Mouse (Mus musculus) CD8-positive naive resting alpha-beta T cell, adult 2 months (primary cell): ENCODE results near the gene Slc25a13.

Experiments
- DNase-seq, 2 experiments: peaks; one replicate each; pipeline ENCODE4 v3.0.0; 2022; ENCODE audit warnings: low read depth in 2 of 2, low spot score in 2 of 2

Gene Slc25a13

GRCm38 (mm10) chr6:6173166-6173934 lies 43.6 kb downstream of the Slc25a13 start:
- no peak for DNase-seq

- DNase-seq: no peak
Observed at GRCm38 (mm10) chr6:6168566-6169134, 48.3 kb downstream of the Slc25a13 start.

- DNase-seq: no peak
Observed at GRCm38 (mm10) chr6:6167339-6168126, 49.4 kb downstream of the Slc25a13 start.

- DNase-seq: no peak
Observed at GRCm38 (mm10) chr6:6162993-6163623, 53.9 kb downstream of the Slc25a13 start.

GRCm38 (mm10) chr6:6162146-6162545 lies 54.8 kb downstream of the Slc25a13 start:
- no peak for DNase-seq

- DNase-seq: no peak
Observed at GRCm38 (mm10) chr6:6160645-6161426, 56.1 kb downstream of the Slc25a13 start.

GRCm38 (mm10) chr6:6159221-6159859 lies 57.6 kb downstream of the Slc25a13 start:
- DNase-seq: no peak

GRCm38 (mm10) chr6:6153426-6153825 lies 63.5 kb downstream of the Slc25a13 start:
- no peak for DNase-seq

GRCm38 (mm10) chr6:6150811-6151210 lies 66.2 kb downstream of the Slc25a13 start:
- DNase-seq: no peak

GRCm38 (mm10) chr6:6149751-6150150 lies 67.2 kb downstream of the Slc25a13 start:
- no peak for DNase-seq

- DNase-seq: no peak
Observed at GRCm38 (mm10) chr6:6149329-6149728, 67.6 kb downstream of the Slc25a13 start.

- DNase-seq: no peak
Observed at GRCm38 (mm10) chr6:6145412-6145811, 71.6 kb downstream of the Slc25a13 start.

GRCm38 (mm10) chr6:6143525-6143924 lies 73.4 kb downstream of the Slc25a13 start:
- DNase-seq: no peak

- no peak for DNase-seq
Observed at GRCm38 (mm10) chr6:6140370-6140769, 76.6 kb downstream of the Slc25a13 start.

GRCm38 (mm10) chr6:6139061-6139460 lies 77.9 kb downstream of the Slc25a13 start:
- DNase-seq: no peak

- DNase-seq: no peak
Observed at GRCm38 (mm10) chr6:6136812-6137211, 80.2 kb downstream of the Slc25a13 start.

GRCm38 (mm10) chr6:6134935-6135334 lies 82.0 kb downstream of the Slc25a13 start:
- no peak for DNase-seq

GRCm38 (mm10) chr6:6133556-6134050 lies 83.4 kb downstream of the Slc25a13 start:
- no peak for DNase-seq

- no peak for DNase-seq
Observed at GRCm38 (mm10) chr6:6132047-6132446, 84.9 kb downstream of the Slc25a13 start.

- no peak for DNase-seq
Observed at GRCm38 (mm10) chr6:6125620-6126019, 91.4 kb downstream of the Slc25a13 start.
